8 mouse cellular contexts compared by ENCODE assay signal in genomic region chr14:62798608-62799101, GRCm38 (mm10). TPM values are rescaled to one million over a fixed set of nuclear protein-coding genes. Genes with fewer than 3 reads are reported as not detected.
DNase-seq lines count a peak whose midpoint lies in the region; ATAC-seq lines count a peak whose summit lies in the region.

No protein-coding gene starts in this region.

- H3K4me2 ChIP-seq in heart, embryonic 11.5 days: peak overlapping the region; percentile 60
- H3K4me2 ChIP-seq in forebrain, embryonic 13.5 days: peak overlapping the region; percentile 33; the same call in 1 of the 2 replicates
- H3K4me2 ChIP-seq in limb, embryonic 15.5 days: peak overlapping the region; percentile 36; the same call in 1 of the 2 replicates

- no peak overlapping the region for H3K27ac ChIP-seq in heart, embryonic 11.5 days (ENCODE audit: low read depth, low read length)
- no peak overlapping the region for H3K27ac ChIP-seq in forebrain, embryonic 13.5 days
- no peak overlapping the region for H3K27ac ChIP-seq in limb, embryonic 15.5 days

- no peaks in the 10 kb centered on the region for H3K27me3 ChIP-seq in heart, embryonic 11.5 days (ENCODE audit: control insufficient read depth, insufficient read depth, low read length)
- H3K27me3 ChIP-seq in forebrain, embryonic 13.5 days: no peaks in the 10 kb centered on the region
- no peaks in the 10 kb centered on the region for H3K27me3 ChIP-seq in limb, embryonic 15.5 days

- H3K4me3 ChIP-seq in heart, embryonic 11.5 days (ENCODE audit: low read depth, low read length): peak overlapping the region; percentile 25; the same call in 1 of the 2 replicates
- no peak overlapping the region for H3K4me3 ChIP-seq in forebrain, embryonic 13.5 days
- peak overlapping the region; percentile 14; the same call in 1 of the 2 replicates for H3K4me3 ChIP-seq in limb, embryonic 15.5 days

- no peak for ATAC-seq in heart, embryonic 11.5 days (replicated peaks; ENCODE audit: insufficient number of reproducible peaks, low FRiP score, low TSS enrichment)
- no peak for ATAC-seq in forebrain, embryonic 13.5 days
- ATAC-seq in limb, embryonic 15.5 days (ENCODE audit: insufficient number of reproducible peaks, low FRiP score, low TSS enrichment, low read depth): no peak
- no peak for ATAC-seq in erythroblast, adult 5-6 weeks (replicated peaks; ENCODE audit: low FRiP score, poor library complexity, severe bottlenecking)

- no peak for DNase-seq in heart, adult 8-10 months (ENCODE audit: low spot score)
- DNase-seq in CD4-positive helper T cell, adult 2 months (ENCODE audit: low read depth, low spot score): peak; percentile 66
- no peak for DNase-seq in spleen, postnatal 14 days (ENCODE audit: low spot score in 2 of 2)
- no peak for DNase-seq in urinary bladder, postnatal 10 days (ENCODE audit: low spot score)

- 0 out of 2 replicates have a peak overlapping the region, but pooled peaks have one; percentile 10 for H3K9ac ChIP-seq in heart, embryonic 11.5 days (ENCODE audit: low read depth, low read length)
- no peak overlapping the region for H3K9ac ChIP-seq in forebrain, embryonic 13.5 days
- no peak overlapping the region for H3K9ac ChIP-seq in limb, embryonic 15.5 days

- H3K36me3 ChIP-seq in heart, embryonic 11.5 days (ENCODE audit: control insufficient read depth, insufficient read depth, low read length): no peaks in the 10 kb centered on the region
- no peaks in the 10 kb centered on the region for H3K36me3 ChIP-seq in forebrain, embryonic 13.5 days (ENCODE audit: poor library complexity, severe bottlenecking)
- no peaks in the 10 kb centered on the region for H3K36me3 ChIP-seq in limb, embryonic 15.5 days

- WGBS in heart, embryonic 11.5 days (ENCODE audit: insufficient replicate concordance): 7% methylated on average over 4 of the region's 4 CpGs
- WGBS in forebrain, embryonic 13.5 days: 2% methylated on average over 4 of the region's 4 CpGs
- WGBS in limb, embryonic 15.5 days: 2% methylated on average over 4 of the region's 4 CpGs

- no peaks in the 10 kb centered on the region for H3K9me3 ChIP-seq in heart, embryonic 11.5 days (replicated peaks; ENCODE audit: control insufficient read depth, low read length)
- H3K9me3 ChIP-seq in forebrain, embryonic 13.5 days (replicated peaks): no peaks in the 10 kb centered on the region
- H3K9me3 ChIP-seq in limb, embryonic 15.5 days: no peaks in the 10 kb centered on the region

- 0 out of 2 replicates have a peak, but pooled peaks cover 3% of the 10 kb centered on the region for H3K4me1 ChIP-seq in heart, embryonic 11.5 days (ENCODE audit: control insufficient read depth, insufficient read depth, low read length)
- H3K4me1 ChIP-seq in forebrain, embryonic 13.5 days: 0 out of 2 replicates have a peak, but pooled peaks cover 5% of the 10 kb centered on the region
- peaks cover 7% of the 10 kb centered on the region; the same call in 1 of the 2 replicates for H3K4me1 ChIP-seq in limb, embryonic 15.5 days

RNA-seq across cellular contexts. Expression of gene Ints6, which starts 37.7 kb away (rescaled TPM):
- polyA plus RNA-seq in heart, embryonic 11.5 days (2014; fragmentation: Nextera tagmentation; extraction: Ambion mirVana): 18.5 and 27.8 TPM in 2 replicates
- 10 to 100 TPM; 12.7 to 15.2 (median 13.9) TPM for total RNA-seq in heart, adult 8-10 months (2022)
- 17.9 and 19.4 TPM in 2 replicates for polyA plus RNA-seq in forebrain, embryonic 13.5 days (2015; fragmentation: Nextera tagmentation; extraction: Ambion mirVana)
- 17.8 and 24.2 TPM in 2 replicates for polyA plus RNA-seq in limb, embryonic 15.5 days (2015; fragmentation: Nextera tagmentation; extraction: Ambion mirVana)
- total RNA-seq in erythroblast, adult 5-6 weeks (2015; ENCODE audit: low replicate concordance): 11.5 and 22.2 TPM in 2 replicates
- 35.7 and 45.7 TPM in 2 replicates for total RNA-seq in erythroblast, adult 5-6 weeks (2017; ENCODE audit: low replicate concordance)

RNA-seq across cellular contexts. Expression of gene Wdfy2, which starts 38.8 kb away (rescaled TPM):
- polyA plus RNA-seq in heart, embryonic 11.5 days (2014; fragmentation: Nextera tagmentation; extraction: Ambion mirVana): 7.6 and 9.4 TPM in 2 replicates
- total RNA-seq in heart, adult 8-10 months (2022): 1 to 10 TPM; 5.8 to 7.2 (median 6.1) TPM
- polyA plus RNA-seq in forebrain, embryonic 13.5 days (2015; fragmentation: Nextera tagmentation; extraction: Ambion mirVana): 7.3 and 8.5 TPM in 2 replicates
- polyA plus RNA-seq in limb, embryonic 15.5 days (2015; fragmentation: Nextera tagmentation; extraction: Ambion mirVana): 8.7 and 9.8 TPM in 2 replicates
- 4.8 and 7.9 TPM in 2 replicates for total RNA-seq in erythroblast, adult 5-6 weeks (2015; ENCODE audit: low replicate concordance)
- 4.7 and 8.0 TPM in 2 replicates for total RNA-seq in erythroblast, adult 5-6 weeks (2017; ENCODE audit: low replicate concordance)
